Mouse (Mus musculus): Measurements from ENCODE around the gene Car8. TPM values are rescaled to one million over a fixed set of nuclear protein-coding genes. Genes with fewer than 3 reads are reported as not detected.

The Car8 gene
- polyA plus RNA-seq (2014; fragmentation: Nextera tagmentation; extraction: Ambion mirVana): 33.1 and 33.6 TPM in 2 replicates

- WGBS: 2% methylated on average over 49 of the region's 49 CpGs
- Histone ChIP-seq H3K4me1 (replicated peaks; ENCODE audit: control insufficient read depth, insufficient read depth, low read length) (no peaks in the 10 kb centered on the region), H3K4me3 (ENCODE audit: low read depth, low read length) (peak within 1 kb of the TSS; percentile 74), H3K27ac (ENCODE audit: low read depth) (no peak within 1 kb of the TSS), H3K9ac (ENCODE audit: low read length) (peak within 1 kb of the TSS; percentile 69), H3K4me2 (ENCODE audit: low read length) (peak within 1 kb of the TSS; percentile 99), H3K9me3 (ENCODE audit: control insufficient read depth, low read length) (no peaks in the 10 kb centered on the region), H3K27me3 (replicated peaks; ENCODE audit: control insufficient read depth, insufficient read depth, low read length) (no peaks in the 10 kb centered on the region), H3K36me3 (ENCODE audit: control insufficient read depth, insufficient read depth, low read length) (no peaks in the 10 kb centered on the region)
- ATAC-seq (replicated peaks; ENCODE audit: low FRiP score, low TSS enrichment, low read depth) (peak; percentile 91), DNase-seq (ENCODE audit: low spot score) (peak; percentile 77)
Observed at GRCm38 (mm10) chr4:8238560-8239305, at the start of gene Car8. Gene Car8 (minus strand): TSS chr4:8239041.

- Histone ChIP-seq H3K4me2 (ENCODE audit: low read length) (no peak overlapping the region), H3K9me3 (ENCODE audit: control insufficient read depth, low read length) (no peaks in the 10 kb centered on the region), H3K27ac (ENCODE audit: low read depth) (no peak overlapping the region), H3K36me3 (ENCODE audit: control insufficient read depth, insufficient read depth, low read length) (no peaks in the 10 kb centered on the region), H3K4me1 (replicated peaks; ENCODE audit: control insufficient read depth, insufficient read depth, low read length) (no peaks in the 10 kb centered on the region), H3K4me3 (ENCODE audit: low read depth, low read length) (no peak overlapping the region), H3K9ac (ENCODE audit: low read length) (no peak overlapping the region), H3K27me3 (replicated peaks; ENCODE audit: control insufficient read depth, insufficient read depth, low read length) (no peaks in the 10 kb centered on the region)
- 88% methylated on average over 1 of the region's 1 CpGs for WGBS
- no peak for DNase-seq (ENCODE audit: low spot score)
- ATAC-seq (replicated peaks; ENCODE audit: low FRiP score, low TSS enrichment, low read depth): no peak
Observed at GRCm38 (mm10) chr4:8284934-8285333, 46.1 kb upstream of the Car8 start.

- Histone ChIP-seq H3K4me2 (ENCODE audit: low read length) (no peak overlapping the region), H3K4me3 (ENCODE audit: low read depth, low read length) (no peak overlapping the region), H3K9ac (ENCODE audit: low read length) (no peak overlapping the region), H3K27ac (ENCODE audit: low read depth) (no peak overlapping the region), H3K4me1 (replicated peaks; ENCODE audit: control insufficient read depth, insufficient read depth, low read length) (no peaks in the 10 kb centered on the region), H3K36me3 (ENCODE audit: control insufficient read depth, insufficient read depth, low read length) (no peaks in the 10 kb centered on the region), H3K9me3 (ENCODE audit: control insufficient read depth, low read length) (no peaks in the 10 kb centered on the region), H3K27me3 (replicated peaks; ENCODE audit: control insufficient read depth, insufficient read depth, low read length) (no peaks in the 10 kb centered on the region)
- 97% methylated on average over 2 of the region's 2 CpGs for WGBS
- no peak for DNase-seq (ENCODE audit: low spot score)
- no peak for ATAC-seq (replicated peaks; ENCODE audit: low FRiP score, low TSS enrichment, low read depth)
Observed at GRCm38 (mm10) chr4:8278159-8278558, 39.3 kb upstream of the Car8 start.

- no peak for DNase-seq (ENCODE audit: low spot score)
Observed at GRCm38 (mm10) chr4:8249805-8250204, 11.0 kb upstream of the Car8 start.

GRCm38 (mm10) chr4:8245495-8246063, 6.7 kb upstream of the Car8 start:
- Histone ChIP-seq H3K9me3 (ENCODE audit: control insufficient read depth, low read length) (0 out of 2 replicates have a peak, but pooled peaks cover 4% of the 10 kb centered on the region), H3K4me1 (replicated peaks; ENCODE audit: control insufficient read depth, insufficient read depth, low read length) (no peaks in the 10 kb centered on the region), H3K27me3 (replicated peaks; ENCODE audit: control insufficient read depth, insufficient read depth, low read length) (no peaks in the 10 kb centered on the region), H3K4me3 (ENCODE audit: low read depth, low read length) (no peak overlapping the region), H3K36me3 (ENCODE audit: control insufficient read depth, insufficient read depth, low read length) (no peaks in the 10 kb centered on the region), H3K27ac (ENCODE audit: low read depth) (no peak overlapping the region), H3K9ac (ENCODE audit: low read length) (no peak overlapping the region), H3K4me2 (ENCODE audit: low read length) (no peak overlapping the region)
- 35% methylated on average over 1 of the region's 1 CpGs for WGBS
- no peak for DNase-seq (ENCODE audit: low spot score)
- peak; percentile 82 for ATAC-seq (replicated peaks; ENCODE audit: low FRiP score, low TSS enrichment, low read depth)

More at GRCm38 (mm10) chr4:8249805-8250204, 11.0 kb upstream of the Car8 start:
- ATAC-seq (replicated peaks; ENCODE audit: low FRiP score, low TSS enrichment, low read depth): no peak
- no peak overlapping the region for H3K4me2 ChIP-seq (ENCODE audit: low read length)
- H3K27ac ChIP-seq (ENCODE audit: low read depth): no peak overlapping the region
- no peaks in the 10 kb centered on the region for H3K27me3 ChIP-seq (replicated peaks; ENCODE audit: control insufficient read depth, insufficient read depth, low read length)
- no peaks in the 10 kb centered on the region for H3K36me3 ChIP-seq (ENCODE audit: control insufficient read depth, insufficient read depth, low read length)
- 89% methylated on average over 3 of the region's 3 CpGs for WGBS
- 0 out of 2 replicates have a peak, but pooled peaks cover 4% of the 10 kb centered on the region for H3K9me3 ChIP-seq (ENCODE audit: control insufficient read depth, low read length)
- H3K4me3 ChIP-seq (ENCODE audit: low read depth, low read length): no peak overlapping the region
- H3K4me1 ChIP-seq (replicated peaks; ENCODE audit: control insufficient read depth, insufficient read depth, low read length): no peaks in the 10 kb centered on the region
- no peak overlapping the region for H3K9ac ChIP-seq (ENCODE audit: low read length)

- H3K4me3 ChIP-seq (ENCODE audit: low read depth, low read length): no peak overlapping the region
- H3K4me2 ChIP-seq (ENCODE audit: low read length): no peak overlapping the region
- 0 out of 2 replicates have a peak, but pooled peaks cover 4% of the 10 kb centered on the region for H3K9me3 ChIP-seq (ENCODE audit: control insufficient read depth, low read length)
- no peaks in the 10 kb centered on the region for H3K27me3 ChIP-seq (replicated peaks; ENCODE audit: control insufficient read depth, insufficient read depth, low read length)
- no peak overlapping the region for H3K27ac ChIP-seq (ENCODE audit: low read depth)
- no peak for DNase-seq (ENCODE audit: low spot score)
- no peaks in the 10 kb centered on the region for H3K4me1 ChIP-seq (replicated peaks; ENCODE audit: control insufficient read depth, insufficient read depth, low read length)
- H3K9ac ChIP-seq (ENCODE audit: low read length): no peak overlapping the region
- no peaks in the 10 kb centered on the region for H3K36me3 ChIP-seq (ENCODE audit: control insufficient read depth, insufficient read depth, low read length)
- 0 out of 2 replicates have a peak, but pooled peaks have one; percentile 3 for ATAC-seq (replicated peaks; ENCODE audit: low FRiP score, low TSS enrichment, low read depth)
- 76% methylated on average over 3 of the region's 3 CpGs for WGBS
Observed at GRCm38 (mm10) chr4:8245062-8245461, 6.2 kb upstream of the Car8 start.

GRCm38 (mm10) chr4:8239699-8240098, 858 bp upstream of the Car8 start:
- H3K27me3 ChIP-seq (replicated peaks; ENCODE audit: control insufficient read depth, insufficient read depth, low read length): no peaks in the 10 kb centered on the region
- no peaks in the 10 kb centered on the region for H3K9me3 ChIP-seq (ENCODE audit: control insufficient read depth, low read length)
- ATAC-seq (replicated peaks; ENCODE audit: low FRiP score, low TSS enrichment, low read depth) (no peak), DNase-seq (ENCODE audit: low spot score) (no peak)
- H3K4me2 ChIP-seq (ENCODE audit: low read length): peak overlapping the region; percentile 99
- no peak overlapping the region for H3K27ac ChIP-seq (ENCODE audit: low read depth)
- 54% methylated on average over 11 of the region's 11 CpGs for WGBS
- H3K36me3 ChIP-seq (ENCODE audit: control insufficient read depth, insufficient read depth, low read length): no peaks in the 10 kb centered on the region
- no peak overlapping the region for H3K4me3 ChIP-seq (ENCODE audit: low read depth, low read length)
- no peak overlapping the region for H3K9ac ChIP-seq (ENCODE audit: low read length)
- no peaks in the 10 kb centered on the region for H3K4me1 ChIP-seq (replicated peaks; ENCODE audit: control insufficient read depth, insufficient read depth, low read length)

- Histone ChIP-seq H3K4me3 (ENCODE audit: low read depth, low read length) (peak overlapping the region; percentile 74), H3K27me3 (replicated peaks; ENCODE audit: control insufficient read depth, insufficient read depth, low read length) (no peaks in the 10 kb centered on the region), H3K36me3 (ENCODE audit: control insufficient read depth, insufficient read depth, low read length) (no peaks in the 10 kb centered on the region), H3K9me3 (ENCODE audit: control insufficient read depth, low read length) (no peaks in the 10 kb centered on the region), H3K4me1 (replicated peaks; ENCODE audit: control insufficient read depth, insufficient read depth, low read length) (no peaks in the 10 kb centered on the region), H3K27ac (ENCODE audit: low read depth) (no peak overlapping the region), H3K4me2 (ENCODE audit: low read length) (peak overlapping the region; percentile 99), H3K9ac (ENCODE audit: low read length) (peak overlapping the region; percentile 69)
- DNase-seq (ENCODE audit: low spot score) (no peak), ATAC-seq (replicated peaks; ENCODE audit: low FRiP score, low TSS enrichment, low read depth) (peak; percentile 75)
- 20% methylated on average over 11 of the region's 11 CpGs for WGBS
Observed at GRCm38 (mm10) chr4:8239306-8239670, 447 bp upstream of the Car8 start.

All from intestine, embryonic 14.5 days (tissue).